Mouse (Mus musculus) heart, embryonic 13.5 days (tissue): ENCODE data around the gene Ptprn. TPM values are rescaled to one million over a fixed set of nuclear protein-coding genes. Genes with fewer than 3 reads are reported as not detected.

Experiments
- ATAC-seq: fragments of 200-750 bp; cut with Nextera tagmentation; 2 replicates; pipeline ENCODE4 v1.8.0; 2017; ENCODE audit warnings: moderate TSS enrichment; ENCODE audit not compliant: insufficient number of reproducible peaks, low FRiP score, low TSS enrichment; ENCODE audit errors: extremely low read depth
- H3K27ac ChIP-seq: fragments of 300-500 bp; sonication (generic); replicated peaks from 2 replicates; pipeline ENCODE4 v1.5.1; 2015; ENCODE audit warnings: moderate library complexity, mild to moderate bottlenecking, inconsistent platforms
- H3K27me3 ChIP-seq: fragments of 300-500 bp; sonication (generic); replicated peaks from 2 replicates; pipeline ENCODE4 v1.6.1; 2015; ENCODE audit warnings: mild to moderate bottlenecking, inconsistent platforms
- H3K36me3 ChIP-seq: fragments of 300-500 bp; sonication (generic); 2 replicates; pipeline ENCODE4 v1.6.1; 2015; ENCODE audit warnings: mild to moderate bottlenecking, inconsistent platforms
- H3K4me1 ChIP-seq: fragments of 300-500 bp; sonication (generic); 2 replicates; pipeline ENCODE4 v1.6.1; 2015; ENCODE audit warnings: inconsistent platforms
- H3K4me2 ChIP-seq: fragments of 300-500 bp; sonication (generic); 2 replicates; pipeline ENCODE4 v1.6.1; 2015; ENCODE audit warnings: inconsistent platforms, mild to moderate bottlenecking, moderate library complexity
- H3K4me3 ChIP-seq: fragments of 300-500 bp; sonication (generic); 2 replicates; pipeline ENCODE4 v1.5.1; 2015; ENCODE audit warnings: moderate library complexity, mild to moderate bottlenecking, inconsistent platforms
- H3K9ac ChIP-seq: fragments of 300-500 bp; sonication (generic); 2 replicates; pipeline ENCODE4 v1.6.1; 2015; ENCODE audit warnings: inconsistent platforms, mild to moderate bottlenecking, moderate library complexity
- H3K9me3 ChIP-seq: fragments of 300-500 bp; sonication (generic); 2 replicates; pipeline ENCODE4 v1.6.1; 2016; ENCODE audit warnings: inconsistent platforms
- WGBS: fragments of 180-500 bp; shearing (Covaris S2); methylation state at CpG from one replicate; pipeline ENCODE4 v1.1.7; 2015; ENCODE audit warnings: mixed read lengths; 5-methylcytosine and 5-hydroxymethylcytosine counted together
- polyA plus RNA-seq: library from polyadenylated mRNA; unstranded; fragments of >200 nt; fragmentation: Nextera tagmentation; extraction: Ambion mirVana; gene quantifications from 2 replicates; pipeline ENCODE4 v1.2.1, GENCODE M21; 2015

Ptprn gene
- polyA plus RNA-seq, 1 experiment from 2014 or later: 0.40 TPM

- Histone ChIP-seq H3K4me3 (no peak overlapping the region), H3K9ac (no peak overlapping the region), H3K27ac (no peak overlapping the region), H3K27me3 (peaks cover 27% of the 10 kb centered on the region), H3K4me1 (no peaks in the 10 kb centered on the region), H3K4me2 (no peak overlapping the region), H3K36me3 (no peaks in the 10 kb centered on the region), H3K9me3 (no peaks in the 10 kb centered on the region; the same call in 1 of the 2 replicates)
- no peak for ATAC-seq
- WGBS: 68% methylated on average over 5 of the region's 5 CpGs
Measured at GRCm38 (mm10) chr1:75283017-75283416, 18.7 kb upstream of the Ptprn start.

GRCm38 (mm10) chr1:75278228-75278627, 13.9 kb upstream of the Ptprn start, which contains the start of gene Resp18:
Resp18 (minus strand) TSS chr1:75278415.
- H3K36me3 ChIP-seq: no peaks in the 10 kb centered on the region
- peaks cover 65% of the 10 kb centered on the region for H3K27me3 ChIP-seq
- no peaks in the 10 kb centered on the region for H3K9me3 ChIP-seq
- H3K9ac ChIP-seq: no peak within 1 kb of the TSS
- no peak within 1 kb of the TSS for H3K4me2 ChIP-seq
- ATAC-seq: no peak
- H3K4me1 ChIP-seq: no peaks in the 10 kb centered on the region
- 10% methylated on average over 13 of the region's 13 CpGs for WGBS
- H3K4me3 ChIP-seq: no peak within 1 kb of the TSS
- no peak within 1 kb of the TSS for H3K27ac ChIP-seq

- Histone ChIP-seq H3K4me1 (no peaks in the 10 kb centered on the region), H3K27ac (no peak overlapping the region), H3K4me2 (no peak overlapping the region), H3K27me3 (peaks cover 71% of the 10 kb centered on the region), H3K4me3 (no peak overlapping the region), H3K9ac (no peak overlapping the region), H3K36me3 (no peaks in the 10 kb centered on the region), H3K9me3 (no peaks in the 10 kb centered on the region)
- ATAC-seq: no peak
- WGBS: 7% methylated on average over 23 of the region's 23 CpGs
Measured at GRCm38 (mm10) chr1:75277195-75278188, 13.2 kb upstream of the Ptprn start.

- Histone ChIP-seq H3K27me3 (peaks cover 76% of the 10 kb centered on the region), H3K4me1 (no peaks in the 10 kb centered on the region), H3K4me3 (peak overlapping the region; percentile 29), H3K9ac (no peak overlapping the region), H3K36me3 (no peaks in the 10 kb centered on the region), H3K9me3 (no peaks in the 10 kb centered on the region), H3K27ac (no peak overlapping the region), H3K4me2 (peak overlapping the region; percentile 51)
- 3% methylated on average over 40 of the region's 40 CpGs for WGBS
- ATAC-seq: no peak
Measured at GRCm38 (mm10) chr1:75262969-75263951, 1.0 kb downstream of the Ptprn start.

GRCm38 (mm10) chr1:75261278-75261677, 3.0 kb downstream of the Ptprn start:
- H3K9me3 ChIP-seq: no peaks in the 10 kb centered on the region

GRCm38 (mm10) chr1:75255516-75256046, 8.7 kb downstream of the Ptprn start:
- peaks cover 28% of the 10 kb centered on the region for H3K27me3 ChIP-seq
- H3K4me3 ChIP-seq: no peak overlapping the region
- ATAC-seq: no peak
- H3K27ac ChIP-seq: no peak overlapping the region
- H3K9me3 ChIP-seq: no peaks in the 10 kb centered on the region
- no peak overlapping the region for H3K9ac ChIP-seq
- 60% methylated on average over 10 of the region's 10 CpGs for WGBS
- no peak overlapping the region for H3K4me2 ChIP-seq
- peaks cover 9% of the 10 kb centered on the region for H3K4me1 ChIP-seq
- H3K36me3 ChIP-seq: no peaks in the 10 kb centered on the region

More at GRCm38 (mm10) chr1:75261278-75261677, 3.0 kb downstream of the Ptprn start:
- H3K4me2 ChIP-seq: no peak overlapping the region
- H3K4me3 ChIP-seq: no peak overlapping the region
- no peak for ATAC-seq
- H3K27ac ChIP-seq: no peak overlapping the region
- H3K4me1 ChIP-seq: no peaks in the 10 kb centered on the region
- H3K36me3 ChIP-seq: no peaks in the 10 kb centered on the region
- peaks cover 64% of the 10 kb centered on the region for H3K27me3 ChIP-seq
- H3K9ac ChIP-seq: no peak overlapping the region

- Histone ChIP-seq H3K9ac (no peak overlapping the region; the same call in 1 of the 2 replicates), H3K4me1 (peaks cover 10% of the 10 kb centered on the region), H3K36me3 (no peaks in the 10 kb centered on the region), H3K9me3 (no peaks in the 10 kb centered on the region), H3K27ac (no peak overlapping the region), H3K27me3 (peaks cover 23% of the 10 kb centered on the region), H3K4me2 (no peak overlapping the region), H3K4me3 (no peak overlapping the region)
- 66% methylated on average over 8 of the region's 8 CpGs for WGBS
- ATAC-seq: no peak
Measured at GRCm38 (mm10) chr1:75254625-75255013, 9.7 kb downstream of the Ptprn start.

- H3K36me3 ChIP-seq: no peaks in the 10 kb centered on the region
- no peak overlapping the region for H3K4me2 ChIP-seq
- ATAC-seq: no peak
- no peaks in the 10 kb centered on the region for H3K9me3 ChIP-seq
- H3K27me3 ChIP-seq: peaks cover 23% of the 10 kb centered on the region
- no peak overlapping the region; the same call in 1 of the 2 replicates for H3K9ac ChIP-seq
- H3K4me1 ChIP-seq: peaks cover 15% of the 10 kb centered on the region
- H3K27ac ChIP-seq: no peak overlapping the region
- no peak overlapping the region for H3K4me3 ChIP-seq
- 56% methylated on average over 16 of the region's 16 CpGs for WGBS
Measured at GRCm38 (mm10) chr1:75253849-75254624, 10.3 kb downstream of the Ptprn start.

GRCm38 (mm10) chr1:75253029-75253428, 11.3 kb downstream of the Ptprn start:
- H3K27ac ChIP-seq: no peak overlapping the region
- no peak overlapping the region for H3K4me2 ChIP-seq
- H3K27me3 ChIP-seq: peaks cover 23% of the 10 kb centered on the region
- H3K36me3 ChIP-seq: no peaks in the 10 kb centered on the region
- H3K4me3 ChIP-seq: no peak overlapping the region
- H3K9ac ChIP-seq: no peak overlapping the region
- ATAC-seq: no peak
- peaks cover 24% of the 10 kb centered on the region for H3K4me1 ChIP-seq
- 60% methylated on average over 16 of the region's 16 CpGs for WGBS
- H3K9me3 ChIP-seq: no peaks in the 10 kb centered on the region

GRCm38 (mm10) chr1:75252308-75252707, 12.0 kb downstream of the Ptprn start:
- no peak overlapping the region for H3K27ac ChIP-seq
- no peaks in the 10 kb centered on the region for H3K9me3 ChIP-seq
- peaks cover 31% of the 10 kb centered on the region for H3K4me1 ChIP-seq
- no peak overlapping the region for H3K4me2 ChIP-seq
- ATAC-seq: no peak
- H3K9ac ChIP-seq: no peak overlapping the region
- peaks cover 22% of the 10 kb centered on the region for H3K27me3 ChIP-seq
- no peaks in the 10 kb centered on the region for H3K36me3 ChIP-seq
- 55% methylated on average over 13 of the region's 13 CpGs for WGBS
- no peak overlapping the region for H3K4me3 ChIP-seq
